Mouse (Mus musculus) liver, embryonic 14.5 days (tissue): Measurements from ENCODE around the gene Tatdn3. TPM values are rescaled to one million over a fixed set of nuclear protein-coding genes. Genes with fewer than 3 reads are reported as not detected.

ENCODE experiments used
- ATAC-seq: fragments of 200-750 bp; cut with Nextera tagmentation; 2 replicates; pipeline ENCODE4 v1.8.0; 2017; ENCODE audit warnings: moderate number of reproducible peaks, mild to moderate bottlenecking, moderate library complexity; ENCODE audit not compliant: insufficient read depth
- DNase-seq, 3 experiments: peaks; one replicate each; pipeline ENCODE4 v3.0.0-alpha.2; 2012 to 2013; ENCODE audit warnings: low read depth in 3 of 3, low spot score in 3 of 3
- H3K27ac ChIP-seq: fragments of 300-500 bp; sonication (generic); 2 replicates; pipeline ENCODE4 v1.5.1; 2014; ENCODE audit warnings: moderate library complexity, mild to moderate bottlenecking, control low read depth, inconsistent platforms
- H3K27me3 ChIP-seq: fragments of 300-500 bp; sonication (generic); 2 replicates; pipeline ENCODE4 v1.6.1; 2014; ENCODE audit warnings: mild to moderate bottlenecking, low read length, moderate library complexity; ENCODE audit not compliant: control insufficient read depth, insufficient read depth
- H3K36me3 ChIP-seq: fragments of 300-500 bp; sonication (generic); replicated peaks from 2 replicates; pipeline ENCODE4 v1.6.1; 2014; ENCODE audit warnings: low read depth; ENCODE audit not compliant: control insufficient read depth, insufficient read depth
- H3K4me1 ChIP-seq, 2 experiments: fragments of 200-500 bp in 1 of 2; fragments of 300-500 bp in 1 of 2; sonication (generic) in 1 of 2; replicated peaks; 2 replicates each; pipeline ENCODE4 v1.6.1; 2012 to 2014; ENCODE audit warnings: antibody characterized with exemption in 1 of 2, inconsistent platforms in 1 of 2, low read length in 1 of 2; ENCODE audit not compliant: control insufficient read depth in 2 of 2, insufficient read depth in 2 of 2
- H3K4me2 ChIP-seq: fragments of 300-500 bp; sonication (generic); 2 replicates; pipeline ENCODE4 v1.6.1; 2014; ENCODE audit warnings: low read depth, mild to moderate bottlenecking, control low read depth, moderate library complexity
- H3K4me3 ChIP-seq, 2 experiments: fragments of 200-500 bp in 1 of 2; fragments of 300-500 bp in 1 of 2; sonication (generic) in 1 of 2; 2 replicates each; pipeline ENCODE4 v1.5.1; 2012 to 2014; ENCODE audit warnings: low read depth in 2 of 2, low read length in 2 of 2, mild to moderate bottlenecking in 2 of 2, control low read depth in 1 of 2, inconsistent platforms in 1 of 2, moderate library complexity in 1 of 2; ENCODE audit not compliant: insufficient read depth in 1 of 2
- H3K9ac ChIP-seq: fragments of 300-500 bp; sonication (generic); replicated peaks from 2 replicates; pipeline ENCODE4 v1.6.1; 2014; ENCODE audit warnings: mild to moderate bottlenecking, control low read depth, moderate library complexity
- H3K9me3 ChIP-seq: fragments of 300-500 bp; sonication (generic); 2 replicates; pipeline ENCODE4 v1.6.1; 2016; ENCODE audit warnings: low read length, mixed read lengths; ENCODE audit not compliant: control insufficient read depth
- CTCF ChIP-seq: IDR thresholded peaks from 2 replicates; pipeline ENCODE4 v1.5.1; 2016; ENCODE audit warnings: antibody characterized with exemption, low read depth, control low read depth
- EP300 ChIP-seq: IDR thresholded peaks from 2 replicates; pipeline ENCODE4 v1.6.1; 2016; ENCODE audit warnings: antibody characterized with exemption, low read depth
- WGBS: fragments of 180-500 bp; shearing (Covaris S2); extraction: QIAGEN DNeasy Blood & Tissue Kit; methylation state at CpG from one replicate; pipeline ENCODE4 v1.1.7; 2014; ENCODE audit not compliant: insufficient replicate concordance; 5-methylcytosine and 5-hydroxymethylcytosine counted together
- polyA plus RNA-seq, 2 experiments: library from polyadenylated mRNA; depleted of rRNA in 1 of 2; stranded (reverse) in 1 of 2; unstranded in 1 of 2; fragments of >200 nt; fragmentation: Nextera tagmentation in 1 of 2; extraction: Ambion mirVana in 1 of 2; gene quantifications; 2 replicates each; pipeline versions ENCODE4 v1.2.1 to v1.2.3; 2012 to 2014

The Tatdn3 gene
- polyA plus RNA-seq, 2 experiments, result 6.5 to 8.5 TPM

GRCm38 (mm10) chr1:191002201-191002600 lies 60.5 kb downstream of the Tatdn3 start:
- H3K36me3 ChIP-seq, result no peaks in the 10 kb centered on the region; the same call in 1 of the 2 replicates
- H3K9me3 ChIP-seq, result no peaks in the 10 kb centered on the region
- no peaks in the 10 kb centered on the region for H3K4me1 ChIP-seq
- no peaks in the 10 kb centered on the region for H3K27me3 ChIP-seq
- TF ChIP-seq CTCF (peak; percentile 58), EP300 (no peak)
- H3K9ac ChIP-seq, result no peak overlapping the region
- ATAC-seq, result no peak
- WGBS, result 55% methylated on average over 6 of the region's 6 CpGs
- no peak overlapping the region for H3K4me2 ChIP-seq
- no peak overlapping the region for H3K4me3 ChIP-seq
- no peak overlapping the region for H3K27ac ChIP-seq
- DNase-seq, result no peak

GRCm38 (mm10) chr1:191000686-191001085 lies 62.0 kb downstream of the Tatdn3 start:
- Histone ChIP-seq H3K4me2 (no peak overlapping the region), H3K36me3 (no peaks in the 10 kb centered on the region; the same call in 1 of the 2 replicates), H3K27me3 (no peaks in the 10 kb centered on the region), H3K9ac (no peak overlapping the region), H3K4me1 (no peaks in the 10 kb centered on the region), H3K27ac (no peak overlapping the region), H3K4me3 (no peak overlapping the region), H3K9me3 (no peaks in the 10 kb centered on the region)
- TF ChIP-seq CTCF, result no peak
- TF ChIP-seq EP300, result no peak
- DNase-seq, result no peak
- WGBS, result 62% methylated on average over 3 of the region's 3 CpGs
- ATAC-seq, result no peak

GRCm38 (mm10) chr1:190998027-190998426 lies 64.7 kb downstream of the Tatdn3 start:
- H3K4me1 ChIP-seq, result no peaks in the 10 kb centered on the region
- DNase-seq (no peak), ATAC-seq (no peak)
- no peak for TF ChIP-seq CTCF
- TF ChIP-seq EP300, result no peak
- no peak overlapping the region for H3K9ac ChIP-seq
- no peak overlapping the region for H3K4me3 ChIP-seq
- 45% methylated on average over 1 of the region's 1 CpGs for WGBS
- no peak overlapping the region for H3K4me2 ChIP-seq
- no peaks in the 10 kb centered on the region for H3K36me3 ChIP-seq
- H3K27ac ChIP-seq, result no peak overlapping the region
- no peaks in the 10 kb centered on the region for H3K9me3 ChIP-seq
- no peaks in the 10 kb centered on the region for H3K27me3 ChIP-seq

DNA sequence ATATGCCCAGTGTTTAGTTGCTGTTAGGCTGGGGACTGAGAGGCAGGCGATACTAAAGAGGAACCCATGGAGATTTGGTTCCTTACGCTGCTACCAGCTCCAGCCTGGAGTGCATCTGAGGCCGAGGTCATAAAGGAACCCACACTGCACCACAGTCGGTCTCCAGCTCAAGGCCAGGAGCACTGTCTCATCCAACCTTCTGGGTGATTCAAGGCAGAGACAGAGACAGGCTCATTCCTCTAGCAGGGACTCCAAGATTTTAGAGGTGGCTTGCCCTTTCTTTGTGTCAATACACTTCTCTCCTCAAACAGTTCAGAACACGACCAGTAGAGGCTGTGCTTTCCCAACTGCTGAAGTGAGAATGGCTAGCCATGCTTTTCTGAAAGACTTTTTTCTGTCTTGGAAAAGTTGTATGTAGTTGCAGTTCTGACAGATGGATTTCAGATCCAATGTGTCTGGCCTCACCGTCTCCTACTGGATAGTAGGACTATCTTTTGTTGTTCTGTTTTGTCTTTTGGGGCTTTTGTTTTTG lies 66.3 kb downstream of the Tatdn3 start:
- Histone ChIP-seq H3K9me3 (no peaks in the 10 kb centered on the region), H3K27ac (no peak overlapping the region), H3K4me3 (no peak overlapping the region), H3K27me3 (no peaks in the 10 kb centered on the region), H3K36me3 (no peaks in the 10 kb centered on the region), H3K4me1 (no peaks in the 10 kb centered on the region), H3K9ac (no peak overlapping the region), H3K4me2 (no peak overlapping the region)
- ATAC-seq, result no peak
- TF ChIP-seq EP300 (no peak), CTCF (0 out of 2 replicates have a peak, but pooled peaks have one; percentile 17)
- 48% methylated on average over 6 of the region's 6 CpGs for WGBS
- DNase-seq, result no peak

Other genes with a start within 250 kb of the Tatdn3 start
- gene Rps6kc1, start 151.2 kb downstream of the Tatdn3 start, polyA plus RNA-seq (2012; rRNA removed), result 1.5 and 1.9 TPM in 2 replicates
- gene Rps6kc1, start 151.2 kb downstream of the Tatdn3 start, polyA plus RNA-seq (2014; fragmentation: Nextera tagmentation; extraction: Ambion mirVana), result 3.5 and 3.6 TPM in 2 replicates
- 8.2 and 11.8 TPM in 2 replicates for gene Angel2, start 137.8 kb downstream of the Tatdn3 start, polyA plus RNA-seq (2012; rRNA removed)
- gene Angel2, start 137.8 kb downstream of the Tatdn3 start, polyA plus RNA-seq (2014; fragmentation: Nextera tagmentation; extraction: Ambion mirVana), result 15.1 and 15.3 TPM in 2 replicates
- 0.40 and 0.52 TPM in 2 replicates for gene Vash2, start 83.6 kb downstream of the Tatdn3 start, polyA plus RNA-seq (2012; rRNA removed)
- gene Vash2, start 83.6 kb downstream of the Tatdn3 start, polyA plus RNA-seq (2014; fragmentation: Nextera tagmentation; extraction: Ambion mirVana), result 0.39 and 0.81 TPM in 2 replicates
- gene Flvcr1, start 36.8 kb downstream of the Tatdn3 start, polyA plus RNA-seq (2012; rRNA removed), result 4.5 and 6.4 TPM in 2 replicates
- gene Flvcr1, start 36.8 kb downstream of the Tatdn3 start, polyA plus RNA-seq (2014; fragmentation: Nextera tagmentation; extraction: Ambion mirVana), result 4.5 and 4.9 TPM in 2 replicates
- gene Spata45, start 26.3 kb downstream of the Tatdn3 start, polyA plus RNA-seq (2012; rRNA removed), result not detected in 2 replicates
- gene Spata45, start 26.3 kb downstream of the Tatdn3 start, polyA plus RNA-seq (2014; fragmentation: Nextera tagmentation; extraction: Ambion mirVana), result not detected in 2 replicates
- 5.3 and 11.2 TPM in 2 replicates for gene Nsl1, start 80 bp upstream of the Tatdn3 start, polyA plus RNA-seq (2012; rRNA removed)
- 8.8 and 11.6 TPM in 2 replicates for gene Nsl1, start 80 bp upstream of the Tatdn3 start, polyA plus RNA-seq (2014; fragmentation: Nextera tagmentation; extraction: Ambion mirVana)
- 1.6 and 1.8 TPM in 2 replicates for gene Batf3, start 34.9 kb upstream of the Tatdn3 start, polyA plus RNA-seq (2012; rRNA removed)
- gene Batf3, start 34.9 kb upstream of the Tatdn3 start, polyA plus RNA-seq (2014; fragmentation: Nextera tagmentation; extraction: Ambion mirVana), result 1.5 and 2.4 TPM in 2 replicates
- not detected in 2 replicates for gene Fam71a, start 101.9 kb upstream of the Tatdn3 start, polyA plus RNA-seq (2012; rRNA removed)
- gene Fam71a, start 101.9 kb upstream of the Tatdn3 start, polyA plus RNA-seq (2014; fragmentation: Nextera tagmentation; extraction: Ambion mirVana), result not detected in 2 replicates
- 0.53 and 0.76 TPM in 2 replicates for gene Atf3, start 155.1 kb upstream of the Tatdn3 start, polyA plus RNA-seq (2012; rRNA removed)
- 0.94 and 1.3 TPM in 2 replicates for gene Atf3, start 155.1 kb upstream of the Tatdn3 start, polyA plus RNA-seq (2014; fragmentation: Nextera tagmentation; extraction: Ambion mirVana)